Mouse (Mus musculus) liver, embryonic 14.5 days (tissue): ENCODE measurements around the gene Zfp459.

Source experiments
- CTCF ChIP-seq: IDR thresholded peaks from 2 replicates; pipeline ENCODE4 v1.5.1; 2016; ENCODE audit warnings: antibody characterized with exemption, low read depth, control low read depth
- EP300 ChIP-seq: IDR thresholded peaks from 2 replicates; pipeline ENCODE4 v1.6.1; 2016; ENCODE audit warnings: antibody characterized with exemption, low read depth

DNA sequence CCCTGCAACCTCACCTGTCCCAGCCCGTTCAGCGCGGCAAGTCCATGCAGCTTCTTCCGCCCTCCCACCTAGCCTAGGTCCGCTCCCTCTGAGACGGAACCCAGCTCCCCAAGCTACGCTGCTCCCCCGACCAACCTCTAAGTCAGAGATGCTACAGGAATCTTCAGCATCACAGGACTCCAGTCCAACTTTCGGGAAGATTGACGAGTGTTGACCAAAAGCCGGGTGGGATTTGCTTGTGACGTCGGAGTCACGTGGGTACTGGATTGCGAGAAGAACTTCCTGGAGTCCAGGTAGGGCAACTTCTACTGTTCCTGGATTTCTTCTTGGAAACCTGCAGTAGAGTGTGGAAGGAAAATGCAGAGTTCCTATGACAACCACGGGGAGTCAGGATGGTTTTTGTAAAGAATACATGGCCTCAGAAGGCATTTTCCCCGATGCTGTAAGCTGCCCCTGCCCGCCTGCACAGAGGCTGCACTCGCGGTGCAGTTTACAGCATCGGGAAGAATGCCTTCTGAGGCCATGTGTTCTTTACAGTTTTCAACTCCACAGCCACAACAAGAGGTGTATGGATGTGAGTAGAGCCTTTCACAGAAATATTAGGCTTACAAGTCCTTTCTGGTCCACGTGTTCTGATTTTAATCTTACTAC lies at the start of gene Zfp459:
- TF ChIP-seq EP300 (no peak), CTCF (no peak)
